Mouse (Mus musculus) heart, embryonic 15.5 days (tissue): ENCODE data around the gene Map2k1. TPM values are rescaled to one million over a fixed set of nuclear protein-coding genes. Genes with fewer than 3 reads are reported as not detected.
"Not testable (repeated sequence)": the region's sequence is repeated elsewhere in the genome, so short reads cannot be mapped to it uniquely, and the experiment has no call there.

Experiments
- ATAC-seq: fragments of 200-750 bp; cut with Nextera tagmentation; replicated peaks from 2 replicates; pipeline ENCODE4 v1.8.0; 2017; ENCODE audit warnings: low read depth, moderate TSS enrichment; ENCODE audit not compliant: insufficient number of reproducible peaks, insufficient read depth, low FRiP score
- H3K27ac ChIP-seq: fragments of 300-500 bp; sonication (generic); 2 replicates; pipeline ENCODE4 v1.5.1; 2015; ENCODE audit warnings: mild to moderate bottlenecking, inconsistent platforms
- H3K27me3 ChIP-seq: fragments of 300-500 bp; sonication (generic); 2 replicates; pipeline ENCODE4 v1.6.1; 2015; ENCODE audit warnings: inconsistent platforms
- H3K36me3 ChIP-seq: fragments of 300-500 bp; sonication (generic); 2 replicates; pipeline ENCODE4 v1.6.1; 2015; ENCODE audit warnings: mild to moderate bottlenecking, inconsistent platforms
- H3K4me1 ChIP-seq: fragments of 300-500 bp; sonication (generic); replicated peaks from 2 replicates; pipeline ENCODE4 v1.6.1; 2015; ENCODE audit warnings: inconsistent platforms
- H3K4me2 ChIP-seq: fragments of 300-500 bp; sonication (generic); 2 replicates; pipeline ENCODE4 v1.6.1; 2015; ENCODE audit warnings: inconsistent platforms, mild to moderate bottlenecking, moderate library complexity
- H3K4me3 ChIP-seq: fragments of 300-500 bp; sonication (generic); 2 replicates; pipeline ENCODE4 v1.5.1; 2015; ENCODE audit warnings: mild to moderate bottlenecking, inconsistent platforms
- H3K9ac ChIP-seq: fragments of 300-500 bp; sonication (generic); 2 replicates; pipeline ENCODE4 v1.6.1; 2015; ENCODE audit warnings: mild to moderate bottlenecking, inconsistent platforms
- H3K9me3 ChIP-seq: fragments of 300-500 bp; sonication (generic); replicated peaks from 2 replicates; pipeline ENCODE4 v1.6.1; 2016; ENCODE audit warnings: inconsistent platforms
- WGBS: fragments of 180-500 bp; shearing (Covaris S2); methylation state at CpG from one replicate; pipeline ENCODE4 v1.1.7; 2015; ENCODE audit warnings: mixed read lengths; 5-methylcytosine and 5-hydroxymethylcytosine counted together
- polyA plus RNA-seq: library from polyadenylated mRNA; unstranded; fragments of >200 nt; fragmentation: Nextera tagmentation; extraction: Ambion mirVana; gene quantifications from 2 replicates; pipeline ENCODE4 v1.2.1, GENCODE M21; 2015

The Map2k1 gene
- polyA plus RNA-seq, 1 experiment from 2014 or later = 78.3 TPM

- no peak overlapping the region for H3K4me3 ChIP-seq
- 55% methylated on average over 3 of the region's 3 CpGs for WGBS
These were observed 17.8 kb upstream of the Map2k1 start for GRCm38 (mm10) chr9:64271249-64271648.

GRCm38 (mm10) chr9:64268836-64269235 is 15.4 kb upstream of the Map2k1 start:
- H3K4me1 ChIP-seq, H3K4me2 ChIP-seq, H3K4me3 ChIP-seq, H3K9me3 ChIP-seq, H3K36me3 ChIP-seq, H3K27me3 ChIP-seq, ATAC-seq, H3K27ac ChIP-seq, H3K9ac ChIP-seq: not testable (repeated sequence)
- WGBS = 91% methylated on average over 8 of the region's 8 CpGs

More at GRCm38 (mm10) chr9:64271249-64271648, 17.8 kb upstream of the Map2k1 start:
- no peaks in the 10 kb centered on the region for H3K9me3 ChIP-seq
- no peaks in the 10 kb centered on the region for H3K4me1 ChIP-seq
- no peaks in the 10 kb centered on the region for H3K36me3 ChIP-seq
- no peak for ATAC-seq
- H3K27me3 ChIP-seq = no peaks in the 10 kb centered on the region
- no peak overlapping the region for H3K4me2 ChIP-seq
- H3K9ac ChIP-seq = no peak overlapping the region
- no peak overlapping the region for H3K27ac ChIP-seq

- ATAC-seq = no peak
- Histone ChIP-seq H3K9me3 (no peaks in the 10 kb centered on the region), H3K9ac (no peak overlapping the region), H3K4me1 (no peaks in the 10 kb centered on the region), H3K4me3 (no peak overlapping the region), H3K4me2 (no peak overlapping the region), H3K36me3 (no peaks in the 10 kb centered on the region), H3K27me3 (no peaks in the 10 kb centered on the region), H3K27ac (no peak overlapping the region)
- WGBS = 80% methylated on average over 10 of the region's 10 CpGs
These were observed 14.8 kb upstream of the Map2k1 start for GRCm38 (mm10) chr9:64268196-64268595.

- Histone ChIP-seq H3K9me3 (no peaks in the 10 kb centered on the region), H3K27me3 (no peaks in the 10 kb centered on the region), H3K27ac (no peak overlapping the region), H3K9ac (no peak overlapping the region), H3K4me3 (no peak overlapping the region), H3K4me2 (no peak overlapping the region), H3K36me3 (no peaks in the 10 kb centered on the region), H3K4me1 (no peaks in the 10 kb centered on the region)
- 85% methylated on average over 1 of the region's 1 CpGs for WGBS
- no peak for ATAC-seq
These were observed 13.8 kb upstream of the Map2k1 start for GRCm38 (mm10) chr9:64267231-64267630.

GRCm38 (mm10) chr9:64264813-64265212 is 11.4 kb upstream of the Map2k1 start:
- Histone ChIP-seq H3K4me3 (no peak overlapping the region), H3K27ac (no peak overlapping the region), H3K9me3 (no peaks in the 10 kb centered on the region), H3K36me3 (no peaks in the 10 kb centered on the region), H3K9ac (no peak overlapping the region), H3K4me2 (no peak overlapping the region), H3K27me3 (no peaks in the 10 kb centered on the region), H3K4me1 (no peaks in the 10 kb centered on the region)
- 35% methylated on average over 1 of the region's 1 CpGs for WGBS
- ATAC-seq = no peak

- H3K9ac ChIP-seq = no peak overlapping the region
- 83% methylated on average over 4 of the region's 4 CpGs for WGBS
- H3K27ac ChIP-seq = no peak overlapping the region
- H3K9me3 ChIP-seq = no peaks in the 10 kb centered on the region
- no peak overlapping the region for H3K4me3 ChIP-seq
- H3K36me3 ChIP-seq = no peaks in the 10 kb centered on the region
- no peaks in the 10 kb centered on the region for H3K27me3 ChIP-seq
- no peak for ATAC-seq
- H3K4me1 ChIP-seq = no peaks in the 10 kb centered on the region
- no peak overlapping the region for H3K4me2 ChIP-seq
These were observed 7.6 kb upstream of the Map2k1 start for GRCm38 (mm10) chr9:64261023-64261422.

GRCm38 (mm10) chr9:64259906-64260305 is 6.5 kb upstream of the Map2k1 start:
- no peaks in the 10 kb centered on the region for H3K36me3 ChIP-seq

GRCm38 (mm10) chr9:64256204-64256603 is 2.8 kb upstream of the Map2k1 start:
- no peak overlapping the region for H3K27ac ChIP-seq
- H3K27me3 ChIP-seq = no peaks in the 10 kb centered on the region
- no peak overlapping the region for H3K9ac ChIP-seq
- H3K4me1 ChIP-seq = peaks cover 11% of the 10 kb centered on the region
- no peaks in the 10 kb centered on the region for H3K9me3 ChIP-seq
- no peak for ATAC-seq
- WGBS = 83% methylated on average over 3 of the region's 3 CpGs
- H3K4me3 ChIP-seq = no peak overlapping the region
- H3K4me2 ChIP-seq = no peak overlapping the region
- no peaks in the 10 kb centered on the region for H3K36me3 ChIP-seq

More at GRCm38 (mm10) chr9:64259906-64260305, 6.5 kb upstream of the Map2k1 start:
- ATAC-seq = no peak
- Histone ChIP-seq H3K4me1 (no peaks in the 10 kb centered on the region), H3K27ac (no peak overlapping the region), H3K9ac (no peak overlapping the region), H3K27me3 (no peaks in the 10 kb centered on the region), H3K9me3 (no peaks in the 10 kb centered on the region), H3K4me2 (no peak overlapping the region), H3K4me3 (no peak overlapping the region)
- WGBS = 86% methylated on average over 5 of the region's 5 CpGs

GRCm38 (mm10) chr9:64255422-64255821 is 2.0 kb upstream of the Map2k1 start:
- H3K4me1 ChIP-seq = peaks cover 19% of the 10 kb centered on the region
- WGBS = 67% methylated on average over 3 of the region's 3 CpGs
- ATAC-seq = no peak
- no peak overlapping the region for H3K4me2 ChIP-seq
- H3K9me3 ChIP-seq = no peaks in the 10 kb centered on the region
- no peaks in the 10 kb centered on the region for H3K27me3 ChIP-seq
- H3K36me3 ChIP-seq = no peaks in the 10 kb centered on the region
- no peak overlapping the region for H3K9ac ChIP-seq
- no peak overlapping the region for H3K27ac ChIP-seq
- H3K4me3 ChIP-seq = no peak overlapping the region

- Histone ChIP-seq H3K4me3 (peak overlapping the region; percentile 91), H3K36me3 (no peaks in the 10 kb centered on the region), H3K4me2 (peak overlapping the region; percentile 68), H3K9ac (peak overlapping the region; percentile 93), H3K9me3 (no peaks in the 10 kb centered on the region), H3K27me3 (no peaks in the 10 kb centered on the region), H3K27ac (peak overlapping the region; percentile 93), H3K4me1 (peaks cover 19% of the 10 kb centered on the region)
- WGBS = under 1% methylated on average over 16 of the region's 16 CpGs
- no peak for ATAC-seq
These were observed 825 bp downstream of the Map2k1 start for GRCm38 (mm10) chr9:64252591-64253020.

GRCm38 (mm10) chr9:64250111-64250730 is 3.2 kb downstream of the Map2k1 start:
- H3K9ac ChIP-seq = no peak overlapping the region
- H3K27me3 ChIP-seq = no peaks in the 10 kb centered on the region
- no peak overlapping the region for H3K4me3 ChIP-seq
- no peak overlapping the region for H3K27ac ChIP-seq
- peaks cover 19% of the 10 kb centered on the region for H3K4me1 ChIP-seq
- H3K9me3 ChIP-seq = no peaks in the 10 kb centered on the region
- no peaks in the 10 kb centered on the region for H3K36me3 ChIP-seq
- ATAC-seq = no peak
- H3K4me2 ChIP-seq = no peak overlapping the region

- ATAC-seq = no peak
- no peak overlapping the region for H3K4me2 ChIP-seq
- WGBS = 85% methylated on average over 1 of the region's 1 CpGs
- no peak overlapping the region for H3K4me3 ChIP-seq
- H3K27ac ChIP-seq = no peak overlapping the region
- H3K9ac ChIP-seq = no peak overlapping the region
- H3K9me3 ChIP-seq = no peaks in the 10 kb centered on the region
- no peaks in the 10 kb centered on the region for H3K27me3 ChIP-seq
- no peaks in the 10 kb centered on the region for H3K36me3 ChIP-seq
- H3K4me1 ChIP-seq = peaks cover 19% of the 10 kb centered on the region
These were observed 4.1 kb downstream of the Map2k1 start for GRCm38 (mm10) chr9:64249371-64249770.
